15 mouse cellular contexts compared by ENCODE assay signal in genomic region chr1:182465309-182465708, GRCm38 (mm10). TPM values are rescaled to one million over a fixed set of nuclear protein-coding genes. Genes with fewer than 3 reads are reported as not detected.
A peak's percentile ranks its signal among the peaks of the same experiment; 100 is the strongest.
DNase-seq lines count a peak whose midpoint lies in the region; ATAC-seq lines count a peak whose summit lies in the region.
"Had no signal": no experiment of that assay in that cellular context is flagged by ENCODE, and none has a peak within 500 bp of the region (broad histone marks: within the 10 kb centered on the region; RNA-seq: fewer than 3 reads in every experiment).

No protein-coding gene starts in this region.

- H3K4me2 ChIP-seq in hindbrain, embryonic 12.5 days (replicated peaks): no peak overlapping the region
- H3K4me2 ChIP-seq: liver, embryonic 13.5 days had no signal

- WGBS in hindbrain, embryonic 10.5 days: 82% methylated on average over 4 of the region's 4 CpGs
- 82% methylated on average over 4 of the region's 4 CpGs for WGBS in hindbrain, embryonic 12.5 days

- no peak overlapping the region for H3K9ac ChIP-seq in hindbrain, embryonic 12.5 days
- H3K9ac ChIP-seq: liver, embryonic 13.5 days had no signal

- DNase-seq in hindbrain, embryonic 10.5 days (ENCODE audit: low spot score): no peak
- peak; percentile 12 for DNase-seq in ovary, adult 18-20 months (ENCODE audit: low spot score)
- DNase-seq in ovary, postnatal 36 days (ENCODE audit: low spot score): no peak
- DNase-seq in kidney, postnatal 10 days: peak; percentile 60
- peak; percentile 51 for DNase-seq in yolk sac, embryonic 10.5 days (ENCODE audit: low spot score)
- no peak for DNase-seq in layer of hippocampus, adult 11-12 months (ENCODE audit: low spot score)
- no peak for DNase-seq in left cerebral cortex, postnatal 36 days (ENCODE audit: low spot score in 2 of 2)
- DNase-seq: adrenal gland, postnatal 25 days; cerebellum, adult 11-12 months; liver, embryonic 13.5 days; right cerebral cortex, postnatal 14 days had no signal

- H3K27ac ChIP-seq in hindbrain, embryonic 10.5 days: peak overlapping the region; percentile 60; the same call in 1 of the 2 replicates
- no peak overlapping the region for H3K27ac ChIP-seq in hindbrain, embryonic 12.5 days
- H3K27ac ChIP-seq: left cerebral cortex, adult 2 months; liver, embryonic 13.5 days; midbrain, embryonic 10.5 days had no signal

- no peaks in the 10 kb centered on the region; the same call in 1 of the 2 replicates for H3K4me1 ChIP-seq in hindbrain, embryonic 10.5 days (replicated peaks)
- 0 out of 2 replicates have a peak, but pooled peaks cover 4% of the 10 kb centered on the region for H3K4me1 ChIP-seq in hindbrain, embryonic 12.5 days

- peaks cover 65% of the 10 kb centered on the region for H3K36me3 ChIP-seq in hindbrain, embryonic 10.5 days
- peaks cover 38% of the 10 kb centered on the region for H3K36me3 ChIP-seq in hindbrain, embryonic 12.5 days

- no peak overlapping the region for H3K4me3 ChIP-seq in hindbrain, embryonic 10.5 days
- no peak overlapping the region for H3K4me3 ChIP-seq in hindbrain, embryonic 12.5 days
- H3K4me3 ChIP-seq: left cerebral cortex, adult 2 months; liver, embryonic 13.5 days; midbrain, embryonic 10.5 days had no signal

- intact Hi-C loops in left cerebral cortex, postnatal 36 days (cut with DNase I): no loop called here

- no peak for ATAC-seq in hindbrain, embryonic 12.5 days (ENCODE audit: low FRiP score)
- ATAC-seq: inflammation-experienced regulatory T-cells, adult 6 months had no signal

- H3K27me3 ChIP-seq in hindbrain, embryonic 10.5 days (ENCODE audit: insufficient read depth, poor library complexity, severe bottlenecking): no peaks in the 10 kb centered on the region
- no peaks in the 10 kb centered on the region for H3K27me3 ChIP-seq in hindbrain, embryonic 12.5 days
- H3K27me3 ChIP-seq: liver, embryonic 13.5 days had no signal

- no peaks in the 10 kb centered on the region for H3K9me3 ChIP-seq in hindbrain, embryonic 10.5 days
- H3K9me3 ChIP-seq in hindbrain, embryonic 12.5 days (replicated peaks): no peaks in the 10 kb centered on the region
- H3K9me3 ChIP-seq: liver, embryonic 13.5 days; midbrain, embryonic 10.5 days had no signal

RNA-seq across cellular contexts. Expression of gene Capn2, which starts 52.1 kb away (rescaled TPM):
- polyA plus RNA-seq in hindbrain, embryonic 10.5 days (2016; fragmentation: Nextera tagmentation; extraction: Ambion mirVana): 91.3 and 105 TPM in 2 replicates
- 136 and 138 TPM in 2 replicates for polyA plus RNA-seq in hindbrain, embryonic 12.5 days (2016; fragmentation: Nextera tagmentation; extraction: Ambion mirVana)
- 10 to 100 TPM; 59.1 to 63.6 TPM for total RNA-seq in left cerebral cortex, postnatal 36 days (2021)

RNA-seq across cellular contexts. Expression of gene Trp53bp2, which starts 56.3 kb away (rescaled TPM):
- polyA plus RNA-seq in hindbrain, embryonic 10.5 days (2016; fragmentation: Nextera tagmentation; extraction: Ambion mirVana): 24.2 and 25.8 TPM in 2 replicates
- polyA plus RNA-seq in hindbrain, embryonic 12.5 days (2016; fragmentation: Nextera tagmentation; extraction: Ambion mirVana): 31.9 and 32.7 TPM in 2 replicates
- 10 to 100 TPM; 21.9 to 23.4 TPM for total RNA-seq in left cerebral cortex, postnatal 36 days (2021)

Comparison
In these comparisons a context has a peak if more than half of its experiments do, and no peak if none do; other contexts are left out.
1. DNase-seq: peak in ovary, adult 18-20 months (single experiment), kidney, postnatal 10 days (single experiment) and yolk sac, embryonic 10.5 days (single experiment); none in hindbrain, embryonic 10.5 days (single experiment), ovary, postnatal 36 days (single experiment), layer of hippocampus, adult 11-12 months (single experiment) and left cerebral cortex, postnatal 36 days (0 of 2).